Mouse (Mus musculus): Measurements from ENCODE around the gene Fsd2. TPM values are rescaled to one million over a fixed set of nuclear protein-coding genes. Genes with fewer than 3 reads are reported as not detected.

Gene Fsd2
- total and polyA plus RNA-seq, 2 experiments from 2014 or later = 0.05 to 0.31 TPM

DNA sequence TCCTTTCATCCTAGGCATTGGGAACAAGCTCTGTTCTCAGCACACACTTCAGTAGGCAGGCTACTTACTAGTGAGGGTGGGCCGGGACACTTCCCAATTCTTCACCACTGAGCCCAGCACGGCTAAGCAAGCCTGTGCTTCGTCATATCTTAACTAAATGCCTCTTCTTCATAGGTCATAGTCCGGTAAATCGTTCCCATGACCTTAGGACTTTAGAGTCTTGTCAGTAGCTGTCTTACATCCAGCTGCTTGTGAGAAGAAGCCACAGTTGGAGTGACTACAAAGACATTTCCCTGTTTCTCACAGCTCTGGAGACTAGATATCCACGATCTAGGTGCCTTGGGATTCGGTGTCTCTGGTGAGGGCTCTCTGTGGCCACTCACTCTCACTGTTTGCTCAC lies 18.6 kb upstream of the Fsd2 start:
- Histone ChIP-seq H3K27ac (no peak overlapping the region), H3K4me1 (ENCODE audit: insufficient read depth, low read length) (no peaks in the 10 kb centered on the region), H3K9ac (replicated peaks; ENCODE audit: low read length) (no peak overlapping the region), H3K36me3 (ENCODE audit: insufficient read depth, low read length) (peaks cover 26% of the 10 kb centered on the region), H3K4me2 (ENCODE audit: low read depth, low read length) (no peak overlapping the region), H3K4me3 (ENCODE audit: low read length) (no peak overlapping the region), H3K27me3 (ENCODE audit: insufficient read depth, low read length) (no peaks in the 10 kb centered on the region), H3K9me3 (ENCODE audit: low read length) (no peaks in the 10 kb centered on the region)
- ATAC-seq = no peak
- WGBS = 97% methylated on average over 7 of the region's 7 CpGs
- TF ChIP-seq CTCF (IDR thresholded peaks at IDR 0.05; ENCODE audit: low read depth) = no peak
- no peak for DNase-seq (ENCODE audit: low spot score)

DNA sequence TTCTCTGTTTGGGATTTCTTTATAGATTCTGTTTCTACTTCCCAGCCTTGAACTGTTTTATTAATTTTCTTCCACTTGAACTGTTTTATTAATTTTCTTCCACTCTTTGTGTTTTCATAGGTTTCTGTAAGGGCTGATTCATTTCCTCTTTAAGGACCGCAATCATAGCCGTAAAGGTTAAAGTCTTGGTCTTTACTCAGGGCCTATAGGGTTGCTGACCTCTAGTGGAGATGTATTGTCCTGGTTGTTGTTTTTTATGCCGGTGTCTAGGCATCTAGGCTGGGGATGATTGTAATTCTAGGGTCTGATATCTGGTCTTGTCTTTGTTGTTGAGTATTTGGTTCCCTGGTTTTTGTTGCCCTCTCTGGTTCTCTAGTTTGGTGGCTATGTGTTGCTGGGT lies 16.8 kb upstream of the Fsd2 start:
- Histone ChIP-seq H3K4me3 (ENCODE audit: low read length) (no peak overlapping the region), H3K9ac (replicated peaks; ENCODE audit: low read length) (no peak overlapping the region), H3K36me3 (ENCODE audit: insufficient read depth, low read length) (peaks cover 26% of the 10 kb centered on the region), H3K4me1 (ENCODE audit: insufficient read depth, low read length) (no peaks in the 10 kb centered on the region), H3K27me3 (ENCODE audit: insufficient read depth, low read length) (no peaks in the 10 kb centered on the region), H3K27ac (no peak overlapping the region), H3K9me3 (ENCODE audit: low read length) (no peaks in the 10 kb centered on the region), H3K4me2 (ENCODE audit: low read depth, low read length) (no peak overlapping the region)
- no peak; the same call in 1 of the 2 replicates for TF ChIP-seq CTCF (IDR thresholded peaks at IDR 0.05; ENCODE audit: low read depth)
- ATAC-seq (no peak), DNase-seq (ENCODE audit: low spot score) (no peak)
- WGBS = 77% methylated on average over 3 of the region's 3 CpGs

DNA sequence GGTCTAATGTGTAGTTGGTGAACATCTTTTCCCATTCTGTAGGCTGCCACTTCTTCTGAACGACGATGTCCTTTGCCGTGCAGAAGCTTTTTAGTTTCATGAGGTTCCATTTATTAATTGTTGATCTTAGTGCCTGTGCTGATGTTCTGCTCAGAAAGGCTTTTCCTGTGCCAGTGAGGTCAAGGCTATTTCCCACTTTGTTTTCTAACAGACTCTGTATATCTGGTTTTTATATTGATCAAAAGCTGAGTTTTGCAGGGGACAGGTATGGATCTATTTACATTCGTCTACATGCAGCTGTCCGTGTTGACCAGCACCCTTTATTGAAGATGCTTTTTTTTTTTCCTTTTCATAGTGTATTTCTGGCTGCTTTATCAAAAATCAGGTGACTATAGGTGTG lies 12.6 kb upstream of the Fsd2 start:
- no peak for DNase-seq (ENCODE audit: low spot score)
- Histone ChIP-seq H3K27me3 (ENCODE audit: insufficient read depth, low read length) (no peaks in the 10 kb centered on the region), H3K27ac (no peak overlapping the region), H3K9me3 (ENCODE audit: low read length) (no peaks in the 10 kb centered on the region), H3K9ac (replicated peaks; ENCODE audit: low read length) (no peak overlapping the region), H3K4me1 (ENCODE audit: insufficient read depth, low read length) (no peaks in the 10 kb centered on the region), H3K4me3 (ENCODE audit: low read length) (no peak overlapping the region), H3K4me2 (ENCODE audit: low read depth, low read length) (no peak overlapping the region), H3K36me3 (ENCODE audit: insufficient read depth, low read length) (peaks cover 10% of the 10 kb centered on the region; the same call in 1 of the 2 replicates)
- ATAC-seq = no peak
- TF ChIP-seq CTCF (IDR thresholded peaks at IDR 0.05; ENCODE audit: low read depth) = no peak
- WGBS = 97% methylated on average over 5 of the region's 5 CpGs

DNA sequence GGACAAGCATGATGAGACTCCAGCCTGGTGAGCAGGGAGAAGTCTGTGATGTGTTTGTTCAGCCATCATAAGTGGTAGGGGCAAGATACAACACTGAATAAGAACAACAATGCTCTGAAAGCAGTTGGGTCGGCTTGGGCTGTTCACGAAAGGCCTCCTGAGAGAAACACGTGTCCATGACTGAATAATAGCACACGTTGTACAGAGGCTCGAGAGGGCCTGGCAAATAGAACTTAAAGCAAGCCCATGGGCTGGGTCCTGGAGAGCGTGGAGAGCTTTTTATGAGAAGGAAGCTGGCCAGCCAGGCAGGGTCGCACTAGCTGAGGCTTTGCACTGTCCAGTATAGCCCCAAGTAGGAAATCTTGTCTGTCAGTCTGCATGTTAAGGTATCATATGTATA lies 11.7 kb upstream of the Fsd2 start:
- WGBS = 92% methylated on average over 7 of the region's 7 CpGs
- H3K27ac ChIP-seq = no peak overlapping the region
- DNase-seq (ENCODE audit: low spot score) = no peak
- no peak overlapping the region for H3K4me3 ChIP-seq (ENCODE audit: low read length)
- H3K4me2 ChIP-seq (ENCODE audit: low read depth, low read length) = no peak overlapping the region
- ATAC-seq = no peak
- TF ChIP-seq CTCF (IDR thresholded peaks at IDR 0.05; ENCODE audit: low read depth) = no peak
- no peak overlapping the region for H3K9ac ChIP-seq (replicated peaks; ENCODE audit: low read length)
- no peaks in the 10 kb centered on the region for H3K4me1 ChIP-seq (ENCODE audit: insufficient read depth, low read length)
- no peaks in the 10 kb centered on the region for H3K9me3 ChIP-seq (ENCODE audit: low read length)
- no peaks in the 10 kb centered on the region for H3K27me3 ChIP-seq (ENCODE audit: insufficient read depth, low read length)
- H3K36me3 ChIP-seq (ENCODE audit: insufficient read depth, low read length) = peaks cover 10% of the 10 kb centered on the region; the same call in 1 of the 2 replicates

DNA sequence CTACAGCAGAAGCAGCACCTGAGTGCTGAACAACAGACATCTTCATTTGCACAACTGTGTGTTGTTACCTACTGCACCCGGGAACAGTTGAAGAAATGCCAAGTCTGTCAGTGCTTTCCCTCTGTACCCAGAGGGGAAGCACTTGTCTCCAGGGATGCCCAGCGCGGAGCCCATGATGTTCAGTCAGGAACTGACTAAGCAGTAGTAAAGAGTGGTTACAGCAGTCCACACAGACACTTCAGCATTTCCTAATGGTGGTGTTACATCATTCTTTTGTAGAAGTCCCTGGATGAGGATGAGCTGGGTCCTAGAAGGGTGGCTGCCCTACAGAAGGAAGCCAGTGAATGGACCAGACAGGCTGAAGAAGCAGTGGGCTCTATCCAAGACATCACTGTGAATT lies 11.1 kb upstream of the Fsd2 start:
- Histone ChIP-seq H3K9ac (replicated peaks; ENCODE audit: low read length) (no peak overlapping the region), H3K27me3 (ENCODE audit: insufficient read depth, low read length) (no peaks in the 10 kb centered on the region), H3K36me3 (ENCODE audit: insufficient read depth, low read length) (peaks cover 10% of the 10 kb centered on the region; the same call in 1 of the 2 replicates), H3K9me3 (ENCODE audit: low read length) (no peaks in the 10 kb centered on the region), H3K4me3 (ENCODE audit: low read length) (no peak overlapping the region), H3K4me2 (ENCODE audit: low read depth, low read length) (no peak overlapping the region), H3K4me1 (ENCODE audit: insufficient read depth, low read length) (peaks cover 1% of the 10 kb centered on the region; the same call in 1 of the 2 replicates), H3K27ac (no peak overlapping the region)
- DNase-seq (ENCODE audit: low spot score) = no peak
- 91% methylated on average over 3 of the region's 3 CpGs for WGBS
- no peak for ATAC-seq
- no peak for TF ChIP-seq CTCF (IDR thresholded peaks at IDR 0.05; ENCODE audit: low read depth)

DNA sequence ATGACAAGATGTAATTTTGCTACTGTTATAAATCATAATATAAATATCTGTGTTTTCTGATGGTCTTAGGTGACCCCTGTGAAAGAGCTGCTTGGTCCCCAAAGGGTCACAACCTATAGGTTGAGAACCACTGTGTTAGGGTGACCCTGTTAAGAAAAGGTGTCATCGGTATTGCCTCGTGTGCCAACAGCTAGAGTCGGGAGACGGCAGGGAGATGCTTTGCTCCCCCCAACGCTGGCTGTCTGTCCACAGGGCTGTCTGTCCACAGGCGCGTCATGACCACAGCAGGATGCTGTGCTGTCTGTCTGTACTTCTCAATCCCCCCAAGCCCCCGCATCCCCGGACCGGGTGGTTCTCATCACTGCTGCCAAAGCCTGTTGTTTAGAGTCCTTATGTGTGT lies 8.9 kb upstream of the Fsd2 start:
- WGBS = 91% methylated on average over 10 of the region's 10 CpGs
- Histone ChIP-seq H3K9ac (replicated peaks; ENCODE audit: low read length) (no peak overlapping the region), H3K27ac (no peak overlapping the region), H3K9me3 (ENCODE audit: low read length) (no peaks in the 10 kb centered on the region), H3K4me1 (ENCODE audit: insufficient read depth, low read length) (peaks cover 7% of the 10 kb centered on the region; the same call in 1 of the 2 replicates), H3K4me3 (ENCODE audit: low read length) (no peak overlapping the region), H3K36me3 (ENCODE audit: insufficient read depth, low read length) (peaks cover 10% of the 10 kb centered on the region; the same call in 1 of the 2 replicates), H3K4me2 (ENCODE audit: low read depth, low read length) (no peak overlapping the region), H3K27me3 (ENCODE audit: insufficient read depth, low read length) (no peaks in the 10 kb centered on the region)
- ATAC-seq (no peak), DNase-seq (ENCODE audit: low spot score) (no peak)
- TF ChIP-seq CTCF (IDR thresholded peaks at IDR 0.05; ENCODE audit: low read depth) = no peak

DNA sequence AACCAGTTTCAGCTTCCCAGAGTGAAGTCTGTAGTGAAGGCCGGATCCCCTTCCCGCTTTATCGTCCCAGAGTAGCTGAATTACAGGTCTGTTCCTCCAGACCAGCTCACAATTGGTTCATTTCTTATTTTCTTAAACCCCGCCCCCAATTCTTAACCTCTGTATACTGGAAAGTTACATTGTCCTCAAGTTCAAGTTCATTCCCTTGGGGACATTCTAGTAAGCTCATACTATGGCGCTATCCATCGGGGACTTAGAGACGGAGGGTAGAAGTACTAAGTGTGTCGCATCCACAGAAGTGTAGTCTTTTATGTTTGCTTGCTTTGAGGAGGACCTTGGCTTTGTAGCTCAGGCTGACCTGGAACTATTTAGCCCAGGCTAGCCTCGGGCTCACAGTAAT lies 7.1 kb upstream of the Fsd2 start:
- H3K4me2 ChIP-seq (ENCODE audit: low read depth, low read length) = no peak overlapping the region
- H3K27me3 ChIP-seq (ENCODE audit: insufficient read depth, low read length) = no peaks in the 10 kb centered on the region
- H3K9ac ChIP-seq (replicated peaks; ENCODE audit: low read length) = no peak overlapping the region
- ATAC-seq (no peak), DNase-seq (ENCODE audit: low spot score) (no peak)
- no peak for TF ChIP-seq CTCF (IDR thresholded peaks at IDR 0.05; ENCODE audit: low read depth)
- 95% methylated on average over 9 of the region's 9 CpGs for WGBS
- no peak overlapping the region for H3K27ac ChIP-seq
- peaks cover 7% of the 10 kb centered on the region; the same call in 1 of the 2 replicates for H3K4me1 ChIP-seq (ENCODE audit: insufficient read depth, low read length)
- peaks cover 10% of the 10 kb centered on the region; the same call in 1 of the 2 replicates for H3K36me3 ChIP-seq (ENCODE audit: insufficient read depth, low read length)
- no peaks in the 10 kb centered on the region for H3K9me3 ChIP-seq (ENCODE audit: low read length)
- H3K4me3 ChIP-seq (ENCODE audit: low read length) = no peak overlapping the region

Data from hindbrain, postnatal 0 days (tissue).